Mouse (Mus musculus) common myeloid progenitor, adult 5-6 weeks (primary cell): Measurements from ENCODE around the gene Pdzk1ip1. TPM values are rescaled to one million over a fixed set of nuclear protein-coding genes. Genes with fewer than 3 reads are reported as not detected.
A peak's percentile ranks its signal among the peaks of the same experiment; 100 is the strongest.

Source experiments
- ATAC-seq: replicated peaks from 2 replicates; pipeline ENCODE4 v1.8.0; 2016; ENCODE audit warnings: low read depth, mild to moderate bottlenecking, moderate TSS enrichment, inconsistent platforms; ENCODE audit not compliant: poor library complexity, severe bottlenecking
- total RNA-seq: library from RNA; stranded (forward); fragments of 200-1000, 187-1606 nt; gene quantifications from 2 replicates; pipeline ENCODE4 v1.2.3, GENCODE M21; 2017

Pdzk1ip1 gene
- total RNA-seq: 9.3 and 13.0 TPM in 2 replicates

DNA sequence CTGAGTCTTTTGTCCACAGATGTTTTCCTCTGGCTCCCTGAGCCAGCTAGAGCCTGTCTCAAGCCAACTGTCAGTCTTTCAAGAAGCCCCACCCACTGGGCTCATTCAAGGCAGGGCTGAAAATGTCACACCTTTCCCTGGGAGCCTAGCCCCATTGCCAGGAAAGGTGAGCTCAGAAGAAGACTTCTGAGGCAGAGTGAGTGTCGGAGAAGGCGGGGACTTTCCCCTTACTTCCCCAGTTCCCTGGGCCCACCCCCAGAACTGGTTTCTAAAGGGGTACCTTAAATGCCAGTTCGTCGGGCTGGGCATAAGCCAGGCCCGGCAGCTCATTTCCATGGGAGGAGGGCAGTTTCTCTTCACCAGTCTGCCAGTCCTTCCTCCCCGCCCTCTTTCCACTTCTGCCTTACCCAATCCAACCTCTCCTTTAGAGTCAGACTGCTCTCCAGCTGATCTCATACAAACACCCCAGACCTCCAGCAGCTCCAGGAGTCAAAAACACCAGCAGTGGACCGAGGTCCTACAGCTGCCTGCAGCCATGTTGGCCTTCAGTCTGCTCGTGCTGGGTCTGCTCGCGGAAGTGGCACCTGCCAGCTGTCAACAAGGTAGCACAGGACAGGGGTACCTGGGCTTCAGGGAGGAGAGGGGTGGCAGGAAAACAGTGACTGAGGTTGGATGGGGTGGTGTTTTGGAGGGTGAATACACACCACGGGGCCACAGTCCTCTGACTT is at the start of gene Pdzk1ip1:
TSS of gene Pdzk1ip1 (plus strand) at position 98 of the 728 bp plus-strand sequence.
- peak; percentile 82 for ATAC-seq

GRCm38 (mm10) chr4:115045621-115046020 is 42.9 kb upstream of the Pdzk1ip1 start:
- no peak for ATAC-seq

GRCm38 (mm10) chr4:115047750-115048149 is 40.8 kb upstream of the Pdzk1ip1 start:
- ATAC-seq: peak; percentile 71

- peak; percentile 59 for ATAC-seq
Observed at GRCm38 (mm10) chr4:115048190-115048589, 40.3 kb upstream of the Pdzk1ip1 start.

GRCm38 (mm10) chr4:115051245-115051644 is 37.3 kb upstream of the Pdzk1ip1 start:
- no peak for ATAC-seq

- peak; percentile 26 for ATAC-seq
Observed at GRCm38 (mm10) chr4:115052343-115053005, 36.0 kb upstream of the Pdzk1ip1 start.

DNA sequence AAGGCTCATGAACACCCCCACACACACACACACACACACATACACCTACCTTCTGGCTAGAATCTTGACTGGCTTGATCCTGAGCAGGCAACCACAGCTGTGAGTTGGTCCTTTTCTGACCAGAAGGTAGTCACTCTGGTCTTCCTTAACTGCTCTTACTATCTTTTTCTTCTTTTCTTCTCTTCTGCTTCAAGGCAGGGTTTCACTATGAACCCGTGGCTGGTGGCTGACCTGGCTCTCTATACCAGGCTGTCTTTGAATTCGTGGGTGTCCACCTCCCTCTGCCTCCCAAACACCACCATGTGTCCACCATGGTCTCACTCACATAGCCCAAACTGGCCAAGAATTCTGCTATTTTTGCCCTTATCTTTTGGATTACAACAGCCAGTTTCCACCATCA is 33.5 kb upstream of the Pdzk1ip1 start:
- ATAC-seq: no peak

DNA sequence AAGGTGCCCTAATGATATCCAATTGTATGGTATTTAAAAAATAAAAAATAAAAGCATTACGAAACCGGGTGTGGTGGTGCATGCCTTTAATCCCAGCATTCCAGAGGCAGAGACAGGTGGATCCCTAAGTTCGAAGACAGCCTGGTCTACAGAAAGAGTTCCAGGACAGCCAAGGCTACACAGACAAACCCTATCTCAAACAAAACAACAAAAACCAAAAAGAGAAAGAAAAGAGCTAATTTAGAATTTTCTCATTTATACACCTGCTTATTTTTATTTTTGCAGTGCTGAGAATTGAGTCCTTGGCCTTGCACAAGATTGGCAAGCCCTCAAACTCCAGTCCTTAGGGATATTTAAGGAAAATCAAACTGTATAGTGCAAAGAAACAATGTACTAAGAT is 32.8 kb upstream of the Pdzk1ip1 start:
- ATAC-seq: no peak

DNA sequence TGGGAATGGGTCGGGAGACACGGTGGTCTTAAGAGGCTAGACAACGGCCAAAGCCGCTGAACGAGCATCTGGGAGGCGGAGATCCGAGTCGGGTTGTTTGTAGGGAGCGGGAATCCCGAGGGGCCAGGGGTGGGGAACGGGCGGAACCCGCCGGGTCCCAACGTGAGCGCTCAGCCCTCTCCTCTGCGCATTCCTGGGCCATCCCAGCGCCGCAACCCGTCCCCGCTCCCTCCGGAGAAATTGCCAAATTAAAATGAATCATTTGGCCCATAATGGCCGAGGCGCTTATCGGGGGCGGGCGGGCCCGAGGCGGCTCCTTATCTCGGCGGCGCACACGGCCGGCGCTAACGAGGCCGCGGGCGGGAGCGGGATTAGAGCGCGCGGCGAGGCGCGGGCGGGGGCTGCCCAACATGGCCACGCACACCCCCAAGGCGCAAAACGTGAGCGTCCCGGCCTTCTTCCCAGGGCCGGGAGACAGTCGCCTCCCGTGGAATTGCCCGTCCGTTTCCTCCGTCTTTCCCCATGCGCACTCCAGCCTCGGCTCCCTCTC is 32.1 kb upstream of the Pdzk1ip1 start, which contains the start of gene Tal1:
TSS of gene Tal1 (plus strand) at position 56 of the 550 bp plus-strand sequence.
- peak; percentile 36 for ATAC-seq

- peak; percentile 61 for ATAC-seq
Observed at GRCm38 (mm10) chr4:115056921-115057673, 31.4 kb upstream of the Pdzk1ip1 start.

DNA sequence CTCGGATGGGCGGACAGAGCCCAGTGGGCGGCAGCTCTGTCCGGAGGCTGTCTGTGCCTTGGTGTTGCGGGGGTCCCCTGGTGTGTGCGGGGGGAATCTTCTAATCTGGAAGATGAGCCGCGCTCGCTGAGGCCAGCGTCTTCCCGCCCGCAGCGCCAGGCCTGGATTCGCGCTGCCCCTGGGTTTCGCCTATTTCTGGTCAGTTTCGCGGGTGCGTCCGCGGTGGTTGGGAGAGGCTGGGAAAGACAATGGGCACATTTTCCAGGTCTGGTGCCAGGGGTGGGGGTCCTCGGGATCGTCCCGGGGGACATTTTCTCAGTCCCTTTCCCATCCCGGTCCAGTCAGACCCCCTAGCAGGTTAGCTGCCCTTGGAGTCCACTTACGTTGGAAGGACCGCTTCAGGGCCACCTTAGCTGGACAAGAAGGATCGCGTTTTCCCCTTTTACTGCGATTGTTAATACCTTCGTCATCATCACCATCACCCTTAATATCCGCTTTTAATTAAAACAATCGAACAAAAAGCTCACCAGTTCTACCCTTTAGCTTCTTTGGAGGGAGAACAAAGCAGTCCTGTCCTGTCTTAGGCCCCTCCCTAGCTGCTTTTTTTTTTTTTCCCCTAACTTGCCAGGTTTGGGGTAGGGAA is 30.7 kb upstream of the Pdzk1ip1 start:
- peak; percentile 1; the same call in 1 of the 2 replicates for ATAC-seq

DNA sequence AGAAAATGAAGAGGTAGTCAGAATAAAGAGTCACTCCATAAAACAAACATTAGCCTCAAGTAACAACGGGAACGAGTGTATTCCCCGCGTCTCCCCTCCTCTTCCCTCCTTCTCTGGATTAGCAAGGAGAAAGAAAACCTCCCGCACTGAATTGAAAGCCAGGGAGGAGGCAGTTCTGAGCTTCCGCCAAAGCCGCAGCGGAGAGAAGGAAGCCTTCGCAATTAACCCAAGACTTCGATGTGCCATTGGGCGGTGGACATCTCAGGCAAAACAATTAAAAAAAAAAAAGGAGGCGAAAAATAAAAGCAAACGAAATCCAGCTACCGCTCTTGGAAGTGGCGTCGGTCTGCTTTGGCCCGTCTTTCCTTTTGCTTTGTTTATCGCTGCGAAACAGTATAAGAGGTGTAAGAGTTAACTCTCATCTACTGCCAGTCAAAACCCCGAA is 30.2 kb upstream of the Pdzk1ip1 start:
- ATAC-seq: no peak

DNA sequence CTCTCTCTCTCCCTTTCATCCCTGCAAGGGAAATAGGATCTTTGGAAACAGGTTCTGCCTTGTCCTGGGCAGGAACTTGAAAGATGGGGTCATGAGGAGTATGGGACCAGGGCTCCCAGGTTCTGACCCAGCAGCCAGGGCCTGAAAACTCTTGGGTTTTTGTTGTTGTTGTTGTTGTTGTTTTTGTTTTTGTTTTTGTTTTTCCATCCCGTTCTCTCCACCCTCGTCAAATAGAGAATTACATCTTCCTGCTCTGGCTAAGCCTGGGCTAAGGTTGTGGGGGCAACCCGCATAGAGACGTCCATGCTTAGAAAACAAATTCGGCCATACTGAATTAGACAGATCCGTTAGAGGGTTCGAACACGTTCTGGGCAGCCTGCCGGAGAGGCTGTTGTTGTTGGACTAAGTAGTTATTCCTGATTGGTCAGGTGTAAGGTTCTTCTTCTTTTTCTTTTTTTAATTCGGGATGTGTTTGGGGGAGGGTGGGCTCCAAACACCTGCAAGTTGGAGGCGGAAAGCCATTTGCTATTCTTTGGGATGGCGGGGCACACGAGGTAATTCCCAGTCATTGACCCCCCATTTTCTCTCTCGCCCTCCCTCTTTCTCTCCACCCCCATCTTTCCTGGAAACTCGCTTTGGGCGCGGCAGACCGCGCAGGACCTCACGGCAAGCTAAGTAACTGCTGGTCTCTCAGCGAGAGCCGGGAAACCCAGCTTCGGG is 29.5 kb upstream of the Pdzk1ip1 start:
- no peak for ATAC-seq

- no peak for ATAC-seq
Observed at GRCm38 (mm10) chr4:115059871-115060270, 28.6 kb upstream of the Pdzk1ip1 start.

- ATAC-seq: no peak
Observed at GRCm38 (mm10) chr4:115060753-115061152, 27.8 kb upstream of the Pdzk1ip1 start.

- ATAC-seq: peak; percentile 61
Observed at GRCm38 (mm10) chr4:115062540-115062874, 26.0 kb upstream of the Pdzk1ip1 start.

- ATAC-seq: peak; percentile 23
Observed at GRCm38 (mm10) chr4:115062875-115063517, 25.5 kb upstream of the Pdzk1ip1 start.

GRCm38 (mm10) chr4:115063518-115064239 is 24.8 kb upstream of the Pdzk1ip1 start:
- peak; percentile 8; the same call in 1 of the 2 replicates for ATAC-seq
